Mouse (Mus musculus) heart, embryonic 13.5 days (tissue): ENCODE data around the gene Gm10639. TPM values are rescaled to one million over a fixed set of nuclear protein-coding genes. Genes with fewer than 3 reads are reported as not detected.
"Not testable (repeated sequence)": the region's sequence is repeated elsewhere in the genome, so short reads cannot be mapped to it uniquely, and the experiment has no call there.

Experiments
- ATAC-seq: fragments of 200-750 bp; cut with Nextera tagmentation; 2 replicates; pipeline ENCODE4 v1.8.0; 2017; ENCODE audit warnings: moderate TSS enrichment; ENCODE audit not compliant: insufficient number of reproducible peaks, low FRiP score, low TSS enrichment; ENCODE audit errors: extremely low read depth
- H3K27ac ChIP-seq: fragments of 300-500 bp; sonication (generic); replicated peaks from 2 replicates; pipeline ENCODE4 v1.5.1; 2015; ENCODE audit warnings: moderate library complexity, mild to moderate bottlenecking, inconsistent platforms
- H3K27me3 ChIP-seq: fragments of 300-500 bp; sonication (generic); replicated peaks from 2 replicates; pipeline ENCODE4 v1.6.1; 2015; ENCODE audit warnings: mild to moderate bottlenecking, inconsistent platforms
- H3K36me3 ChIP-seq: fragments of 300-500 bp; sonication (generic); 2 replicates; pipeline ENCODE4 v1.6.1; 2015; ENCODE audit warnings: mild to moderate bottlenecking, inconsistent platforms
- H3K4me1 ChIP-seq: fragments of 300-500 bp; sonication (generic); 2 replicates; pipeline ENCODE4 v1.6.1; 2015; ENCODE audit warnings: inconsistent platforms
- H3K4me2 ChIP-seq: fragments of 300-500 bp; sonication (generic); 2 replicates; pipeline ENCODE4 v1.6.1; 2015; ENCODE audit warnings: inconsistent platforms, mild to moderate bottlenecking, moderate library complexity
- H3K4me3 ChIP-seq: fragments of 300-500 bp; sonication (generic); 2 replicates; pipeline ENCODE4 v1.5.1; 2015; ENCODE audit warnings: moderate library complexity, mild to moderate bottlenecking, inconsistent platforms
- H3K9ac ChIP-seq: fragments of 300-500 bp; sonication (generic); 2 replicates; pipeline ENCODE4 v1.6.1; 2015; ENCODE audit warnings: inconsistent platforms, mild to moderate bottlenecking, moderate library complexity
- H3K9me3 ChIP-seq: fragments of 300-500 bp; sonication (generic); 2 replicates; pipeline ENCODE4 v1.6.1; 2016; ENCODE audit warnings: inconsistent platforms
- WGBS: fragments of 180-500 bp; shearing (Covaris S2); methylation state at CpG from one replicate; pipeline ENCODE4 v1.1.7; 2015; ENCODE audit warnings: mixed read lengths; 5-methylcytosine and 5-hydroxymethylcytosine counted together
- polyA plus RNA-seq: library from polyadenylated mRNA; unstranded; fragments of >200 nt; fragmentation: Nextera tagmentation; extraction: Ambion mirVana; gene quantifications from 2 replicates; pipeline ENCODE4 v1.2.1, GENCODE M21; 2015

Gene Gm10639
- polyA plus RNA-seq, 1 experiment from 2014 or later = not detected

- WGBS = 81% methylated on average over 3 of the region's 3 CpGs
- not testable (repeated sequence) for H3K27me3 ChIP-seq, H3K4me2 ChIP-seq, H3K4me1 ChIP-seq, H3K36me3 ChIP-seq, H3K9ac ChIP-seq, H3K9me3 ChIP-seq, H3K4me3 ChIP-seq, H3K27ac ChIP-seq, ATAC-seq
Measured at GRCm38 (mm10) chr9:78349141-78349540, 59.4 kb downstream of the Gm10639 start.

- not testable (repeated sequence) for H3K27ac ChIP-seq
Measured at GRCm38 (mm10) chr9:78350007-78350406, 60.3 kb downstream of the Gm10639 start.

GRCm38 (mm10) chr9:78351504-78352220 is 61.9 kb downstream of the Gm10639 start:
- WGBS = 62% methylated on average over 6 of the region's 6 CpGs

More at GRCm38 (mm10) chr9:78350007-78350406, 60.3 kb downstream of the Gm10639 start:
- not testable (repeated sequence) for ATAC-seq, H3K4me3 ChIP-seq, H3K36me3 ChIP-seq, H3K9me3 ChIP-seq, H3K4me2 ChIP-seq, H3K9ac ChIP-seq, H3K27me3 ChIP-seq, H3K4me1 ChIP-seq

More at GRCm38 (mm10) chr9:78351504-78352220, 61.9 kb downstream of the Gm10639 start:
- ATAC-seq = no peak
- Histone ChIP-seq H3K9ac (no peak overlapping the region), H3K4me3 (no peak overlapping the region), H3K27me3 (no peaks in the 10 kb centered on the region), H3K4me2 (no peak overlapping the region), H3K9me3 (no peaks in the 10 kb centered on the region), H3K4me1 (no peaks in the 10 kb centered on the region), H3K36me3 (no peaks in the 10 kb centered on the region), H3K27ac (no peak overlapping the region)

Other genes starting within 250 kb of the Gm10639 start
- not detected in 2 replicates for gene Gcm1, start 238.0 kb upstream of the Gm10639 start, polyA plus RNA-seq
- gene Fbxo9, start 180.9 kb upstream of the Gm10639 start, polyA plus RNA-seq = 39.6 and 39.7 TPM in 2 replicates
- 14.0 and 14.9 TPM in 2 replicates for gene Ick, start 180.7 kb upstream of the Gm10639 start, polyA plus RNA-seq
- gene Gsta4, start 107.1 kb upstream of the Gm10639 start, polyA plus RNA-seq = 62.7 and 72.4 TPM in 2 replicates
- not detected in 2 replicates for gene Gsta1, start 59.3 kb upstream of the Gm10639 start, polyA plus RNA-seq
- not detected in 2 replicates for gene Gm3776, start 32.8 kb upstream of the Gm10639 start, polyA plus RNA-seq
- not detected in 2 replicates for gene Omt2a, start 24.9 kb downstream of the Gm10639 start, polyA plus RNA-seq
- not detected in 2 replicates for gene Omt2b, start 37.7 kb downstream of the Gm10639 start, polyA plus RNA-seq
- not detected in 2 replicates for gene Gsta2, start 65.9 kb downstream of the Gm10639 start, polyA plus RNA-seq
- gene Dppa5a, start 78.3 kb downstream of the Gm10639 start, polyA plus RNA-seq = not detected in 2 replicates
- gene Ooep, start 88.8 kb downstream of the Gm10639 start, polyA plus RNA-seq = 0.52 and 0.80 TPM in 2 replicates
- gene Ddx43, start 105.9 kb downstream of the Gm10639 start, polyA plus RNA-seq = 0.19 and 0.27 TPM in 2 replicates
- 0.64 and 0.76 TPM in 2 replicates for gene Cgas, start 153.3 kb downstream of the Gm10639 start, polyA plus RNA-seq
- gene Mto1, start 158.3 kb downstream of the Gm10639 start, polyA plus RNA-seq = 26.4 and 29.5 TPM in 2 replicates
- 0.51 and 0.71 TPM in 2 replicates for gene Gm17324, start 158.9 kb downstream of the Gm10639 start, polyA plus RNA-seq
- gene Eef1a1, start 199.2 kb downstream of the Gm10639 start, polyA plus RNA-seq = 3,078 and 3,363 TPM in 2 replicates